Mouse (Mus musculus): ENCODE measurements around the gene Nae1. TPM values are rescaled to one million over a fixed set of nuclear protein-coding genes. Genes with fewer than 3 reads are reported as not detected.

Gene Nae1
- total and polyA plus RNA-seq, 3 experiments = 26.0 to 95.0 (median 33.6) TPM

DNA sequence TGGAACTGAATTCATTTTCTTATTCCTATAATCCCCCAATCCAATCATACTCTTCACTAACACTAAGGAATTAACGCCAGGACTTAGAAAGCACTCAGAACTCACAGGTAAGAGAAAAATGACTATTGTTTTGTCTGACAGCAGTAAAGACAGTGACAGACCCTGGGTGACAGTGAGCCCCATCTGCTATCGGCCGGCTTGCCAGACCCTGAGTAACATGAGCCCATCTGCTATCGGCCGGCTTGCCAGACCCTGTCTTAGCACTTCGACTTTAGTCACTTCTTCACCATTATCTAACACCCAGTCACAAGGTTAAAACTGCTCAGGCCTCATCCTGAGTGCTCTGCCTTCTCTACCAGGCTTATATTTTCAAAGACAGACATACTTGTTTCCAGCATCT lies 4.8 kb downstream of the Nae1 start:
- Histone ChIP-seq H3K4me1 (ENCODE audit: control insufficient read depth in 1 of 2, insufficient read depth in 2 of 2) (peaks cover 4 to 20% of the 10 kb centered on the region in 2 experiments; a peak in 3 of 4 replicates), H3K27me3 (replicated peaks) (no peaks in the 10 kb centered on the region), H3K9me3 (replicated peaks; ENCODE audit: low read length) (no peaks in the 10 kb centered on the region), H3K9ac (ENCODE audit: insufficient read depth, low read depth) (no peak overlapping the region), H3K27ac (ENCODE audit: insufficient read depth, low read depth) (no peak overlapping the region), H3K4me2 (ENCODE audit: insufficient read depth, low read depth, poor library complexity, severe bottlenecking) (no peak overlapping the region), H3K4me3 (replicated peaks in 1 of 3; ENCODE audit: low read depth in 2 of 3, low read length in 2 of 3, poor library complexity in 1 of 3) (no peak overlapping the region), H3K36me3 (replicated peaks in 1 of 2; ENCODE audit: control insufficient read depth in 1 of 2, insufficient read depth in 1 of 2, low read length in 1 of 2) (peaks cover 27 to 48% of the 10 kb centered on the region in 2 experiments), H3K79me2 (replicated peaks; ENCODE audit: control insufficient read depth, extremely low read depth, insufficient read depth, poor library complexity, severe bottlenecking) (no peaks in the 10 kb centered on the region; the same call in 1 of the 2 replicates)
- TF ChIP-seq POLR2A (IDR thresholded peaks at IDR 0.05; ENCODE audit: low read depth, low read length) = no peak
- no peak for TF ChIP-seq JUN (IDR thresholded peaks at IDR 0.05; ENCODE audit: insufficient read depth, low read depth, low read length)
- no peak for TF ChIP-seq KAT2A (IDR thresholded peaks at IDR 0.05; ENCODE audit: insufficient replicate concordance, low read length)
- TF ChIP-seq POLR2AphosphoS2 (IDR thresholded peaks at IDR 0.05; ENCODE audit: low read depth, low read length) = no peak
- TF ChIP-seq E2F4 (IDR thresholded peaks at IDR 0.05; ENCODE audit: insufficient replicate concordance, low read depth, low read length) = no peak
- no peak for TF ChIP-seq SMC3 (IDR thresholded peaks at IDR 0.05; ENCODE audit: low read depth, low read length)
- TF ChIP-seq ZC3H11A (IDR thresholded peaks at IDR 0.05; ENCODE audit: low read depth, low read length) = no peak
- no peak for TF ChIP-seq RCOR1 (conservative IDR thresholded peaks at IDR 0.05; ENCODE audit: low read depth, low read length)
- no peak for TF ChIP-seq PAX5 (IDR thresholded peaks at IDR 0.05; ENCODE audit: low read length)
- no peak for TF ChIP-seq EP300 (IDR thresholded peaks at IDR 0.05; ENCODE audit: low read length)
- no peak for TF ChIP-seq MYC (IDR thresholded peaks at IDR 0.05; ENCODE audit: low read depth, low read length)
- no peak for TF ChIP-seq USF2 (conservative IDR thresholded peaks at IDR 0.05; ENCODE audit: low read depth, low read length)
- TF ChIP-seq CHD1 (IDR thresholded peaks at IDR 0.05; ENCODE audit: low read depth, low read length) = no peak
- TF ChIP-seq ETS1 (conservative IDR thresholded peaks at IDR 0.05; ENCODE audit: low read depth, low read length) = no peak
- TF ChIP-seq CTCF (conservative IDR thresholded peaks at IDR 0.05 in 1 of 2, IDR thresholded peaks at IDR 0.05 in 1 of 2; ENCODE audit: low read depth in 2 of 2, low read length in 2 of 2) = no peak
- no peak for TF ChIP-seq CHD2 (IDR thresholded peaks at IDR 0.05; ENCODE audit: low read length)
- no peak for TF ChIP-seq ELF1 (IDR thresholded peaks at IDR 0.05; ENCODE audit: low read depth, low read length)
- TF ChIP-seq RAD21 (IDR thresholded peaks at IDR 0.05; ENCODE audit: low read depth, low read length) = no peak
- TF ChIP-seq USF1 (IDR thresholded peaks at IDR 0.05; ENCODE audit: low read depth, low read length) = no peak
- no peak for TF ChIP-seq NRF1 (IDR thresholded peaks at IDR 0.05; ENCODE audit: low read depth, low read length)
- no peak for DNase-seq (ENCODE audit: extremely low read depth)
- in situ Hi-C loops (cut with MboI; ENCODE audit: low pct_ligation_motif_present, low pct_unique_long_range_greater_than_20kb, low sequenced_read_pairs) (loop anchor here (25.0 kb wide), 1 partner anchor 167 kb away; no protein-coding TSS in a partner anchor), dilution Hi-C loops (cut with MboI; ENCODE audit: extremely low pct_ligation_motif_present, extremely low pct_unique_long_range_greater_than_20kb, low sequenced_read_pairs) (no loop called here)

DNA sequence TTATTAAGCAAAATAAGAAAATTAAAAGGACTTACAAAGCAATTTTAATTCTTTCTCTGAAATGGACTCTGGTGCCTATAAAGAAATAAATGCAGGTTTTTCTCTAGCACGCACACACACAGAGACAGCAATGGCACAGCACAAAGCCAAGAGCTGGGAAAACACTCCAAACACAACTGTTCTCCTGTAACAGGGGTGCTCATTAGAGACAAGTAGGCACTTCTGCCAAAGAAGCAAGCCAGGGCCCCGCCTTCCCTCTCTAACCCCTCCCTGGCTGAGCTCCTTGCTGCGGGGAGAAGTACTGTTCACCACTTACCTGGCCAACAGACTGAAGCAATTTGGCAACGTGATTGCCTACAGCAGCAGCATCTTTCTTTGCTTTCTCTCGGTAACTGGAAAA lies 16.6 kb downstream of the Nae1 start:
- Histone ChIP-seq H3K79me2 (replicated peaks; ENCODE audit: control insufficient read depth, extremely low read depth, insufficient read depth, poor library complexity, severe bottlenecking) (no peaks in the 10 kb centered on the region), H3K4me3 (replicated peaks in 1 of 3; ENCODE audit: low read depth in 2 of 3, low read length in 2 of 3, poor library complexity in 1 of 3) (no peak overlapping the region), H3K9me3 (replicated peaks; ENCODE audit: low read length) (no peaks in the 10 kb centered on the region), H3K4me1 (ENCODE audit: control insufficient read depth in 1 of 2, insufficient read depth in 2 of 2) (no peaks in the 10 kb centered on the region), H3K36me3 (replicated peaks in 1 of 2; ENCODE audit: control insufficient read depth in 1 of 2, insufficient read depth in 1 of 2, low read length in 1 of 2) (peaks cover 21 to 76% of the 10 kb centered on the region in 2 experiments), H3K4me2 (ENCODE audit: insufficient read depth, low read depth, poor library complexity, severe bottlenecking) (no peak overlapping the region), H3K27ac (ENCODE audit: insufficient read depth, low read depth) (no peak overlapping the region), H3K9ac (ENCODE audit: insufficient read depth, low read depth) (no peak overlapping the region), H3K27me3 (replicated peaks) (no peaks in the 10 kb centered on the region)
- in situ Hi-C loops (cut with MboI; ENCODE audit: low pct_ligation_motif_present, low pct_unique_long_range_greater_than_20kb, low sequenced_read_pairs) = no loop called here
- DNase-seq (ENCODE audit: extremely low read depth) = no peak
- dilution Hi-C loops (cut with MboI; ENCODE audit: extremely low pct_ligation_motif_present, extremely low pct_unique_long_range_greater_than_20kb, low sequenced_read_pairs) = no loop called here
- TF ChIP-seq RCOR1 (conservative IDR thresholded peaks at IDR 0.05; ENCODE audit: low read depth, low read length) (no peak), KAT2A (IDR thresholded peaks at IDR 0.05; ENCODE audit: insufficient replicate concordance, low read length) (no peak), MYC (IDR thresholded peaks at IDR 0.05; ENCODE audit: low read depth, low read length) (no peak), POLR2AphosphoS2 (IDR thresholded peaks at IDR 0.05; ENCODE audit: low read depth, low read length) (no peak), CHD2 (IDR thresholded peaks at IDR 0.05; ENCODE audit: low read length) (no peak), ZNF384 (IDR thresholded peaks at IDR 0.05; ENCODE audit: low read depth, low read length) (no peak), E2F4 (IDR thresholded peaks at IDR 0.05; ENCODE audit: insufficient replicate concordance, low read depth, low read length) (no peak), MAX (IDR thresholded peaks at IDR 0.05; ENCODE audit: low read length) (no peak), MEF2A (IDR thresholded peaks at IDR 0.05; ENCODE audit: borderline replicate concordance, low read depth, low read length) (no peak), CHD1 (IDR thresholded peaks at IDR 0.05; ENCODE audit: low read depth, low read length) (no peak), MAZ (IDR thresholded peaks at IDR 0.05; ENCODE audit: low read depth, low read length) (no peak), NELFE (IDR thresholded peaks at IDR 0.05; ENCODE audit: low read depth, low read length) (no peak), TBP (conservative IDR thresholded peaks at IDR 0.05; ENCODE audit: low read depth, low read length) (no peak), USF1 (IDR thresholded peaks at IDR 0.05; ENCODE audit: low read depth, low read length) (no peak)
